Mouse (Mus musculus) E14TG2a.4 (cell line): Measurements from ENCODE around the gene Prnd.

ENCODE experiments used
- H3K27me3 ChIP-seq: 2 replicates; pipeline ENCODE4 v1.6.1; 2014; ENCODE audit warnings: low read length, control low read depth; ENCODE audit not compliant: insufficient read depth
- H3K36me3 ChIP-seq: 2 replicates; pipeline ENCODE4 v1.6.1; 2014; ENCODE audit warnings: low read length, control low read depth; ENCODE audit not compliant: insufficient read depth
- H3K4me1 ChIP-seq: replicated peaks from 2 replicates; pipeline ENCODE4 v1.6.1; 2014; ENCODE audit warnings: low read depth, low read length, control low read depth
- H3K4me3 ChIP-seq: replicated peaks from 2 replicates; pipeline ENCODE4 v1.5.1; 2014; ENCODE audit warnings: mild to moderate bottlenecking, low read length
- H3K9me3 ChIP-seq: 2 replicates; pipeline ENCODE4 v1.6.1; 2014; ENCODE audit warnings: low read length, control low read depth
- CTCF ChIP-seq: conservative IDR thresholded peaks from 2 replicates; pipeline ENCODE4 v1.5.1; 2014; ENCODE audit warnings: low read length
- NANOG ChIP-seq: IDR thresholded peaks from 2 replicates; pipeline ENCODE4 v1.6.1; 2014; ENCODE audit warnings: borderline replicate concordance, low read length, mixed read lengths
- POU5F1 ChIP-seq: IDR thresholded peaks from 2 replicates; pipeline ENCODE4 v1.6.1; 2014; ENCODE audit warnings: low read length, borderline replicate concordance

The Prnd gene

DNA sequence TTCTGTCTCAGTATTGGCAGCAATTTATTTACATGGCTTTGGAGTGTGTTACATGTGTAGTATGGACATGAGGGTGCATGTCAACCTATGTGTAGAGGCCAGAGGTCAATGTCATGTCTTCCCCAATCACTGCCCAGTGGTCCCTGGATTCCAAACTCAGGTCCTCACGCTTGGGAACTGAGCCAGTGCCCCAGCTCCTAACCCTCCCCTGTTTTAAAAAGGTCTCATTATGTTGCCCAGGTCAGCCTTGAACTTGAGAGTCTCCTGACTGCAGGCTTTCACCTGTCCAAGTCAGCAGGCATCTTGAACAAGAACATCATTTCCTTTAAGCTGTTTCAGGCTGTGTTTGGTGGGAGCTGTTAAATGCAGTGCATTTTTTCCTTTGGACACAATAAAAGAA, 41.8 kb upstream of the Prnd start:
- Histone ChIP-seq H3K4me3 (no peak overlapping the region), H3K27me3 (peaks cover 19% of the 10 kb centered on the region; the same call in 1 of the 2 replicates), H3K36me3 (peaks cover 9% of the 10 kb centered on the region), H3K9me3 (peaks cover 12% of the 10 kb centered on the region), H3K4me1 (peaks cover 23% of the 10 kb centered on the region)
- TF ChIP-seq POU5F1 (no peak), CTCF (no peak), NANOG (no peak)

DNA sequence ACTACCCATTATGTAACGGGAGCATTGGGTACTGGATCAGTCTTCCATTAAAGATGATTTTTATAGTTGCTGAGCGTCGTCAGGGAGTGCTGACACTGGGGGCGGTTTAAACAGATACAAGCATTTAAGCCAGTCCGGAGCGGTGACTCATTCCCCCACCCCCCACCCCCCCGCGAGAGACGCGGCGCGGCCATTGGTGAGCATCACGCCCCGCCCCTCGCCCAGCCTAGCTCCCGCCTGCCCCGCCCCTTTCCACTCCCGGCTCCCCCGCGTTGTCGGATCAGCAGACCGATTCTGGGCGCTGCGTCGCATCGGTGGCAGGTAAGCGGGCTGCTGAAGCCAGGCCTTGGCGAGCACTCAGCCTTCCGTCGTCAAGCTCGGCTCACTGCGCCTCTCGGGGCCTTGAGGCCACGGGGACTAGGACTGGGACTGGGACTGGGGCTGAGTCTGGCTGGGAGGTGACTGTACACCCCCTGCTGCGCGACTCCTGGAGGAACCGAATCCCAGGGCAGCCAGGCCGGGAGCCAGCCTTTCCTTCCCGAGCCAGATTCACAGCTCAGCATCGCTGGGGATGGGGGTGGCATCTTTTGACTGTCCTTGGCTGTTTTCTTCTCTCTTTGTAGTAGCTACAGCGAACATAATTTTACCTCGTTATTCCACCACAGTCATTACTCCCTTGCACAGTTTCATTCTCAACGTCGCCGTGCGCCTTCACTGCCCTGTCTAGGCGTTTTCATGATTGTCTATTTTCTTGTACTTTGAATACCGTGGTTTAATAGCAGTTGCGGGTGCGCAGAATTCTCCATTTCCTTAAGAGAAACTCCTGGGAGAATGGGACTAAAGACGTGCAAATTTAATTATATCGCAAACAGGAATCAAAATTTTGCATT, 40.7 kb upstream of the Prnd start, which contains the start of the genes Prnp and Prn:
Gene Prnp, plus strand, starts transcription at position 246 of the 890 bp plus-strand sequence.
Gene Prn, plus strand, starts transcription at position 275 of the 890 bp plus-strand sequence.
- H3K4me1 ChIP-seq: peaks cover 23% of the 10 kb centered on the region
- peak within 1 kb of the TSS; percentile 84 for H3K4me3 ChIP-seq
- TF ChIP-seq NANOG: no peak
- no peak for TF ChIP-seq POU5F1
- TF ChIP-seq CTCF: no peak

GRCm38 (mm10) chr2:131910847-131911246, 39.8 kb upstream of the Prnd start:
- Histone ChIP-seq H3K27me3 (peaks cover 11% of the 10 kb centered on the region; the same call in 1 of the 2 replicates), H3K9me3 (peaks cover 27% of the 10 kb centered on the region), H3K4me1 (peaks cover 23% of the 10 kb centered on the region), H3K36me3 (peaks cover 16% of the 10 kb centered on the region), H3K4me3 (no peak overlapping the region)
- no peak for TF ChIP-seq CTCF
- TF ChIP-seq POU5F1: no peak
- no peak for TF ChIP-seq NANOG

More for the DNA sequence above, 40.7 kb upstream of the Prnd start, which contains the start of the genes Prnp and Prn:
- peaks cover 15% of the 10 kb centered on the region; the same call in 1 of the 2 replicates for H3K27me3 ChIP-seq
- H3K9me3 ChIP-seq: peaks cover 19% of the 10 kb centered on the region
- H3K36me3 ChIP-seq: peaks cover 11% of the 10 kb centered on the region

DNA sequence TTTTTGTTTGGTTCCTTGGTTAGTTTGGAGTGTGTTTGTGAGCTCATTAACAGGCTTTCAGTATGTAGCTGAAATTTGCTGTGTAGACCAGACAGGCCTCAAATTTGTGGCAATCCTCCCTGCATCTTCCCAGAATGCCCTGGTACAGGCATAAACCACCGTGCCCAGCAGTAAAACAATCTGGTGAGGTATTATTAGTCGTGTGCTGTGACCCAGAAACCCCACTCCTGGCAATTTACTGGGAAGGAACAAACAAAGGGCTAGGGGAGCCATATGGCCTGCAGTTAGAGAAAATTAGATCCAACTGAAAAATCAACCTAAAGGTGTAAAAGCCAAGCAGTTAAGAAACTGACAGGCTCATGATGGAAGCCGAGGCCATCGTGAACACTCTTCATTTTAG, 39.3 kb upstream of the Prnd start:
- Histone ChIP-seq H3K36me3 (peaks cover 21% of the 10 kb centered on the region), H3K4me1 (peaks cover 23% of the 10 kb centered on the region), H3K27me3 (peaks cover 11% of the 10 kb centered on the region; the same call in 1 of the 2 replicates), H3K4me3 (no peak overlapping the region), H3K9me3 (peaks cover 32% of the 10 kb centered on the region)
- TF ChIP-seq POU5F1 (no peak), CTCF (no peak)

GRCm38 (mm10) chr2:131912526-131913258, 38.0 kb upstream of the Prnd start:
- Histone ChIP-seq H3K36me3 (peaks cover 28% of the 10 kb centered on the region), H3K4me1 (peaks cover 23% of the 10 kb centered on the region), H3K9me3 (peaks cover 45% of the 10 kb centered on the region), H3K27me3 (peaks cover 11% of the 10 kb centered on the region; the same call in 1 of the 2 replicates), H3K4me3 (no peak overlapping the region)
- no peak for TF ChIP-seq POU5F1

- no peak overlapping the region; the same call in 1 of the 2 replicates for H3K4me3 ChIP-seq
- H3K27me3 ChIP-seq: no peaks in the 10 kb centered on the region
- TF ChIP-seq POU5F1 (no peak), NANOG (no peak), CTCF (no peak)
- peaks cover 50% of the 10 kb centered on the region for H3K9me3 ChIP-seq
- peaks cover 24% of the 10 kb centered on the region for H3K36me3 ChIP-seq
- H3K4me1 ChIP-seq: no peaks in the 10 kb centered on the region
Observed at GRCm38 (mm10) chr2:131932275-131932902, 18.3 kb upstream of the Prnd start.

DNA sequence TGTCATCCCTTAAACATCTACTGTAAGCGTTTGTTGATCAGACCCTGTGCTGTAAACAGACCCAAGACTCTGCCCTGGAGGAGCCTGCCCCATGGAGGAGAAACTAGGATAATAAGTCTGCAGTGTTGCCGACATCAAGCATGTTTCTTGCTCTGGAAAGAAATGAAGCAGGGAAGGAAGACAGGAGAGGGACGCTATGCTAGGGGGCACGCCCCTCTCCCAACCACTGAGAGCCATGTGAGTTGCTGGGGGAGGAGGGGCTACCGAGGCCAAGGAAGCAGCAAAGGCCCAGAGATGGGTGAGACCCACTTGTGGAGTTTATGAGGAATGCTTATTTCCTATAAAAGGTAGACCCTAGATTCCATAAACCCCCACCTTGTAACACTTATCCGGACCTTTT, 17.6 kb upstream of the Prnd start:
- TF ChIP-seq POU5F1 (no peak), NANOG (no peak), CTCF (no peak)

GRCm38 (mm10) chr2:131933598-131933997, 17.1 kb upstream of the Prnd start:
- TF ChIP-seq CTCF (no peak), NANOG (no peak), POU5F1 (no peak)
- H3K4me1 ChIP-seq: peaks cover 6% of the 10 kb centered on the region
- H3K36me3 ChIP-seq: peaks cover 24% of the 10 kb centered on the region
- no peak overlapping the region for H3K4me3 ChIP-seq
- H3K9me3 ChIP-seq: peaks cover 50% of the 10 kb centered on the region
- H3K27me3 ChIP-seq: no peaks in the 10 kb centered on the region

More for the DNA sequence above, 17.6 kb upstream of the Prnd start:
- H3K36me3 ChIP-seq: peaks cover 24% of the 10 kb centered on the region
- peaks cover 50% of the 10 kb centered on the region for H3K9me3 ChIP-seq
- no peak overlapping the region; the same call in 1 of the 2 replicates for H3K4me3 ChIP-seq
- no peaks in the 10 kb centered on the region for H3K27me3 ChIP-seq
- H3K4me1 ChIP-seq: no peaks in the 10 kb centered on the region; the same call in 1 of the 2 replicates
